Mouse (Mus musculus): Measurements from ENCODE around the gene C5ar1. TPM values are rescaled to one million over a fixed set of nuclear protein-coding genes. Genes with fewer than 3 reads are reported as not detected.

Gene C5ar1
- 20.1 and 24.7 TPM in 2 replicates for polyA plus RNA-seq (2015; fragmentation: Nextera tagmentation; extraction: Ambion mirVana)

DNA sequence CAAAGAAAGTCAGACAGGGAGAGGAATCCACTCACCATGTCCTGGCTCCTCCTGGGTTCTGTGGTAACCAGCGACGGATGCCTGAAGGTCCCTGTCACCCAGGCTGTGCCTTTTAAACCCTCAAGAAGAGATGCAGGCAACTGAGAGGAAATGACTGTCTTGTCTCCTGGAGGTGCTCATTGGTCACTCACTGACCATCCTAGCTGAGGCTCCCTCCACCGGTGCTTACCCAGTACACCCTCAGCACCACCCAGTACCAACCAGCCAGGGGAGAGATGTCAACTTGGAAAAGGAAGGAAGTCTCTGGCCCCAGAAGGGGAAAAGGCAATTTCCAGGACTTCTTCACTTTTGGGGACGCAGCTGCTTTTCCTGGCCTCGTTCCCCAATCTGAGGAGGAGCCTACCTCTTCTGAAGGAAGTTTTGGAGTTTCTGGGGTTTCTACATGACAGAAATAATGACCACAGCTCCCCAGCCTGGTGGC, at the start of gene C5ar1:
C5ar1 (minus strand) TSS at position 431 of the 481 bp plus-strand sequence.

DNA sequence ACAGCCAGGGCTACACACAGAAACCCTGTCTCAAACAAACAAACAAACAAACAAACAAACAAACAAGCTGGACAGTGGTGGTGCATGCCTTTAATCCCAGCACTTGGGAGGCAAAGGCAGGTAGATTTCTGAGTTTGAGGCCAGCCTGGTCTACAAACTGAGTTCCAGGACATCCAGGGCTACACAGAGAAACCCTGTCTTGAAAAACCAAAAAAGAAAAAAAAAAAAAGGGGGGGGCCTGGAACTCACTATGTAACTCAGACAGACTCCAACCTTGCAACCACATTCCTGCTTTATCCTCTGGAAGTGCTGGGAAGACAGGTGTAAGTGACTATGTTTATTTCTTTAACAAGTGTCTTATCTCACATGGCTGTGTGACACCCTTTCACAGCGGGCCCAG, 48.8 kb upstream of the C5ar1 start, which contains the start of gene Bbc3:
Bbc3 (plus strand) TSS at position 301 of the 400 bp plus-strand sequence.

DNA sequence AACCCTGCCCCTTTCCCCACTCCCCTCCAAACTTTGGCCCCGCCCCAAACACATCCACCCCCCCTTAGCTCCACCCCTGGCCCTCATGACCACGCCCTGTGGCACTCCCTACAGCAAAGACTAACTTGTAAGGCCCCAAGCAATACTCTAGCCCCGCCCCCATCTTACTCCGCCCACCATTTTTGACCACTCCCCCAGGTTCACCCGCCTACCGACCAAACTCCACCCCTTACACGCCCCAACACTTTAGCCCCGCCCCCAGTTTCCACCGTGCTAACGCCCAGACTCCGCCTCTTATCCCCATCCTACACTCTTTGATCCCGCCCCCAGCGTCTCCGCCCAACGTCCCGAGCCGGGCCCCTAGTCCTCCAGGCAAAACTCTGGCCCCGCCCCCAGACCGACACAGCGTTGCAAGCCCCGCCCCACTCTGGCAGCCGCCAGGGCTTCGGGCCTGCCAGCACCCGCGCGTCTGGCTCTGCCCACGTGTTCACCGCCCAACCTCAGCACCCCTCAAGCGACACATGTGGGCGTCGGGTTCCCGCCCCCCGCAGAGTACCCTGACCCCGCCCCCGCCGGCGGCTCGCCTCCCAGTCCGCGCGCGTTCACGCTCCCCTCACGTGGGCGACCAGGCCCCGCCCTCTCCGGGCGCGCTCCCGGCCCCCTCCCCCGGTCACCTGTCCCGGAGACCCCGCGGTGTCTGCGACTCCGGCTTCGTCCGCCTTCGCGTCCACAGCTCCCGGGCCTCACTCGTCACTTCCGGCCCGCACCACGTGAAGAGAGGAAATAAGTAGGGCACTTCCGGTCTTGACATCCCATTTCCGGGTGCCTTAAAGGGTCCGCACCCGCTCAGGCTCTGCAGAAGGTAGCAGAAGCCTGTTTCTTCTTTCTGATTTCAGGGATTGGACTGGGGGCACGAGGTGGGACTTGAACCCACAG, 27.0 kb upstream of the C5ar1 start, which contains the start of gene Ccdc9:
Ccdc9 (minus strand) TSS at position 770 of the 936 bp plus-strand sequence.

DNA sequence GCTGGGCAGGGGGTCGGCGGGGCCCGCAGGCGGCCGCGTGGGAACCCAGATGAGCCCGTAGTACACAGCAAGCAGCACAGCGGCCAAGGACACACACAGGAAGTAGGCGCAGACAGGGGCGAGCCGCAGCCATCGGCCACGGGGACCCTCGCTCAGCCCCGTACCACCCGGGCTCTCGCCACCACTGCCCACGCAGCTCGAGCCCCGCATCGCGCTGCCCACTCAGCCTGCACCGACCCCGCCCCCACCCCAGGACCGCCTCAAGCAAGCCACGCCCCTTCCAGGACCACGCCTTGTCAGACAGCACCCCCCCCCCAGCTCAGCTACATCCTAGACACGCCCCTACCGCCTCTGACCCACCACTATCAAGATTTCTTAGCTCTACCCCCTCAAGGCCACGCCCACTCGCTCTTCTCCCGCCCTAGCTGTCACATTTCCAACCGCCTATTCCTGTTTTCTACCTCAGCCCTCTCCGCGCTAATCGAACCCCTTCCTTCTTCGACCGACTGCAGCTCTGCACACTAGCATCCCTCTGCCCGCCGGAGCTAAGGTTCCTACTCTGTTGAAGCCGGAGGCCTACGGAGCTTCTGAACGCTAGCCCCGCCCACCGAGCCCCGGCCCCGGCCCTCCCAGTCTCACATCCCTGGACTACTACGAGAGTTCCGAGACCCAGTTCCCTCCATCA, 13.9 kb upstream of the C5ar1 start, which contains the start of gene Inafm1:
Inafm1 (minus strand) TSS at position 537 of the 685 bp plus-strand sequence.

DNA sequence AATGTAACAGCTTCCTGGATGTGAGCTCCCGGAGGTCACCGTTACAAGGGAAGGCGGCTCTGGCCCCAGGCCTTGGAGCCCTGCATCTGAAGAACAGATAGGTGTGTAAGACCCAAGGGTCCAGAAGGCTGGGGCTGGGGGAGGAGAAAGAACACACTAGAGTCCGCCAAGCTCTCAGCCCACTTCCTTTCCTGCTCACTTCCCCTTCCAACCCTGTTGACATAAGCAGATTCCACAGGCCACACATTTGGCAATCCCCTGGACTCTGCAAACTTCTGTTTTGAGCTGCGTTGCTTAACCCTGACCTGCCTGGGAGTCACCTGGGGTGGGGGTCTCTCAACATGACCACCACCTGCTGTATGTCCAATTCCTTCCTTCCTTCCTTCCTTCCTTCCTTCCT, 15.3 kb downstream of the C5ar1 start, which contains the start of gene C5ar2:
C5ar2 (minus strand) TSS at position 88 of the 400 bp plus-strand sequence.

DNA sequence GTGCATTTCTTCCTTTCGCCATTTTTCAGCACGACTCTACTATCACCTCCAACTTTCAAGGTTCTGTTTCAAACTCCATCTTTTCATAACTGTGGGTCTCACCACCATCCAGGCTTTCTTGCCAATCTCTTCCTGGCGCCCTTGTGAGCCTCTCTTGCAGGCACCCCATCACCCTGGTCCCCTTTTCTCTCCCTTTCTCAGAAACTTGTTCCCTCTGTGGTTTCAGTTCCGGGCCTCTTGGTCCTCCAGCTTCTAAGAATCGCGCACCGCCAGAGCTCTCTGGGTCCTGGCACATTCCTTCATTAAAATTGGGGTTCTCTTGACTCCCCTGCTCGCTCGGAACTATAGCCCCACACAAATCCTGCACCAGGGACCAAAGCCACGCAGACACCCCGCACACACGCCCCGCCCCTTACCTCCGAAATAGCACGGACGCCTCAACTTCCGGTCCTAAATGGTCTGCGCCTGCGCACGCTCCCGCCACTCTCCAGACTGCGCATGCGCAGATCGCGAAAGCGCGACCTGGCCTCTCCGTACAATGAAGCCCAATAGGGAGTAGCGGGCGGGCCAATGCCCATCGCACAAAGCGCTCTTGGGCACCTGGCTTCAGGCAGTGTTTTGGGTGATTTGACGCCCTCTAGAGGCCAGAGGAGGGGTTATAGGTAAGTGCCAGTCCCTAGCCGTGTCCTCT, 37.6 kb downstream of the C5ar1 start, which contains the start of gene Dhx34:
Dhx34 (minus strand) TSS at position 456 of the 691 bp plus-strand sequence.

Other genes starting within 250 kb of the C5ar1 start
- gene Bicra, start 211.6 kb downstream of the C5ar1 start, polyA plus RNA-seq (2015; fragmentation: Nextera tagmentation; extraction: Ambion mirVana), result 2.6 and 3.5 TPM in 2 replicates
- not detected in 2 replicates for gene Zfp541, start 197.7 kb downstream of the C5ar1 start, polyA plus RNA-seq (2015; fragmentation: Nextera tagmentation; extraction: Ambion mirVana)
- gene Napa, start 161.1 kb downstream of the C5ar1 start, polyA plus RNA-seq (2015; fragmentation: Nextera tagmentation; extraction: Ambion mirVana), result 158 and 168 TPM in 2 replicates
- 10.9 and 12.9 TPM in 2 replicates for gene Kptn, start 139.6 kb downstream of the C5ar1 start, polyA plus RNA-seq (2015; fragmentation: Nextera tagmentation; extraction: Ambion mirVana)
- not detected in 2 replicates for gene Slc8a2, start 129.7 kb downstream of the C5ar1 start, polyA plus RNA-seq (2015; fragmentation: Nextera tagmentation; extraction: Ambion mirVana)
- 3.5 and 6.5 TPM in 2 replicates for gene Meis3, start 84.5 kb downstream of the C5ar1 start, polyA plus RNA-seq (2015; fragmentation: Nextera tagmentation; extraction: Ambion mirVana)
- gene Dhx34, start 37.5 kb downstream of the C5ar1 start, polyA plus RNA-seq (2015; fragmentation: Nextera tagmentation; extraction: Ambion mirVana), result 6.7 and 7.1 TPM in 2 replicates
- gene C5ar2, start 15.4 kb downstream of the C5ar1 start, polyA plus RNA-seq (2015; fragmentation: Nextera tagmentation; extraction: Ambion mirVana), result 2.7 and 3.5 TPM in 2 replicates
- gene Inafm1, start 14.1 kb upstream of the C5ar1 start, polyA plus RNA-seq (2015; fragmentation: Nextera tagmentation; extraction: Ambion mirVana), result 11.7 and 14.5 TPM in 2 replicates
- gene Ccdc9, start 27.3 kb upstream of the C5ar1 start, polyA plus RNA-seq (2015; fragmentation: Nextera tagmentation; extraction: Ambion mirVana), result 13.9 and 17.8 TPM in 2 replicates
- 6.1 and 6.2 TPM in 2 replicates for gene Bbc3, start 48.9 kb upstream of the C5ar1 start, polyA plus RNA-seq (2015; fragmentation: Nextera tagmentation; extraction: Ambion mirVana)
- gene Sae1, start 128.3 kb upstream of the C5ar1 start, polyA plus RNA-seq (2015; fragmentation: Nextera tagmentation; extraction: Ambion mirVana), result 120 TPM in 2 replicates
- 12.4 and 12.7 TPM in 2 replicates for gene Zc3h4, start 141.4 kb upstream of the C5ar1 start, polyA plus RNA-seq (2015; fragmentation: Nextera tagmentation; extraction: Ambion mirVana)
- gene Tmem160, start 193.2 kb upstream of the C5ar1 start, polyA plus RNA-seq (2015; fragmentation: Nextera tagmentation; extraction: Ambion mirVana), result 73.6 and 80.2 TPM in 2 replicates
- gene Npas1, start 218.2 kb upstream of the C5ar1 start, polyA plus RNA-seq (2015; fragmentation: Nextera tagmentation; extraction: Ambion mirVana), result 0.12 and 0.18 TPM in 2 replicates

Data from spleen, postnatal 0 days (tissue).